Comparison of ENCODE assay signal across 27 mouse cellular contexts in the genomic region with DNA sequence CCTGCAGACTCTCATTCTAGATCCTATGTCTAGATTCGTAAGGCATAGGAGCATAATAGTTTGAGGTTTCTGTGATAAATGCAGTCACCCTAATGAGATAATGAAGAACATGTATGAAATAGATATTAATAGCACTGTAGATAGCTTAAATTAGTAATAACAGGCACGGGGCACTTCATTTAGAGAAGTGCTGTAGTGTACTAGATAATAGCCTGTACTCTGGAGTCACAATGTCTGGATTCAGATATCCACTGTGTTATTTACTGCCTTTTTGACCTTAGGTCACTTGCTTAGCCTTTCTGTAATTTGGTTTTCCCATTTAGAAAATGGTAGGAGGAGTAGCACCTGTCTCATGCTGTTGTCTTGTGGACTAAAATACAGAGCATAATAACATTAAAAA. TPM values are rescaled to one million over a fixed set of nuclear protein-coding genes. Genes with fewer than 3 reads are reported as not detected.
"Had no signal": no experiment of that assay in that cellular context is flagged by ENCODE, and none has a peak within 500 bp of the region (broad histone marks: within the 10 kb centered on the region; RNA-seq: fewer than 3 reads in every experiment).

No protein-coding gene starts in this region.

- H3K36me3 ChIP-seq: hindbrain, embryonic 10.5 days; hindbrain, embryonic 12.5 days; intestine, embryonic 15.5 days; limb, embryonic 10.5 days; limb, embryonic 12.5 days; liver, embryonic 13.5 days; liver, embryonic 15.5 days had no signal

- H3K27ac ChIP-seq: gastrocnemius, adult 2 months; hindbrain, embryonic 10.5 days; hindbrain, embryonic 12.5 days; hindbrain, embryonic 14.5 days; intestine, embryonic 15.5 days; layer of hippocampus, adult 2 months; left cerebral cortex, adult 2 months; limb, embryonic 10.5 days; limb, embryonic 12.5 days; liver, embryonic 13.5 days; liver, embryonic 15.5 days had no signal

- H3K4me3 ChIP-seq: gastrocnemius, adult 2 months; hindbrain, embryonic 10.5 days; hindbrain, embryonic 12.5 days; intestine, embryonic 15.5 days; layer of hippocampus, adult 2 months; left cerebral cortex, adult 2 months; limb, embryonic 10.5 days; limb, embryonic 12.5 days; liver, embryonic 13.5 days; liver, embryonic 15.5 days had no signal

- H3K4me1 ChIP-seq: hindbrain, embryonic 10.5 days; hindbrain, embryonic 12.5 days; intestine, embryonic 15.5 days; limb, embryonic 10.5 days; limb, embryonic 12.5 days; liver, embryonic 13.5 days; liver, embryonic 15.5 days had no signal

- H3K9ac ChIP-seq: hindbrain, embryonic 12.5 days; hindbrain, embryonic 14.5 days; intestine, embryonic 15.5 days; limb, embryonic 12.5 days; liver, embryonic 13.5 days; liver, embryonic 15.5 days; liver, postnatal 0 days had no signal

- H3K4me2 ChIP-seq: heart, embryonic 11.5 days; hindbrain, embryonic 12.5 days; hindbrain, embryonic 14.5 days; intestine, embryonic 15.5 days; limb, embryonic 12.5 days; liver, embryonic 11.5 days; liver, embryonic 13.5 days; liver, embryonic 15.5 days had no signal

- ATAC-seq: hindbrain, embryonic 16.5 days; inflammation-experienced regulatory T-cells, adult 6 months; intestine, embryonic 15.5 days; intestine, postnatal 0 days; liver, postnatal 0 days had no signal

- H3K9me3 ChIP-seq: hindbrain, embryonic 10.5 days; hindbrain, embryonic 12.5 days; intestine, embryonic 15.5 days; limb, embryonic 10.5 days; limb, embryonic 12.5 days; liver, embryonic 13.5 days; liver, embryonic 15.5 days had no signal

- H3K27me3 ChIP-seq: hindbrain, embryonic 12.5 days; intestine, embryonic 15.5 days; limb, embryonic 12.5 days; liver, embryonic 13.5 days; liver, embryonic 15.5 days had no signal

- DNase-seq: gastrocnemius, adult 2 months; gastrocnemius, postnatal 10 days; gastrocnemius, postnatal 25 days; heart, postnatal 4 days; kidney, adult 18-20 months; kidney, adult 8-10 months; kidney, postnatal 10 days; kidney, postnatal 25 days; kidney, postnatal 4 days; liver; liver, embryonic 13.5 days; liver, postnatal 0 days had no signal

RNA-seq across cellular contexts. Expression of gene Zcchc12, which starts 39.0 kb away (rescaled TPM):
- total RNA-seq: gastrocnemius, adult 2 months; gastrocnemius, postnatal 25 days; granulocyte monocyte progenitor cell, adult 5-6 weeks had no signal
